Mouse (Mus musculus) frontal cortex, adult 2 months (tissue): ENCODE results near the gene BC003965. TPM values are rescaled to one million over a fixed set of nuclear protein-coding genes. Genes with fewer than 3 reads are reported as not detected.
A peak's percentile ranks its signal among the peaks of the same experiment; 100 is the strongest.

Source experiments
- DNase-seq, 2 experiments: peaks; one replicate each; pipeline ENCODE4 v3.0.0; 2022; ENCODE audit warnings: low spot score in 1 of 2; ENCODE audit errors: extremely low spot score in 1 of 2
- polyA plus RNA-seq: library from polyadenylated mRNA; depleted of rRNA; stranded (reverse); fragments of >200 nt; gene quantifications from 2 replicates; pipeline ENCODE4 v1.2.3, GENCODE M21; 2012; rRNA removed

Gene BC003965
- 21.9 and 23.4 TPM in 2 replicates for polyA plus RNA-seq

- peak; percentile 96 to 100 for DNase-seq
These were observed at the start of gene BC003965 for GRCm38 (mm10) chr17:25184129-25184691. TSS of gene BC003965 (plus strand) at chr17:25184554.

GRCm38 (mm10) chr17:25135622-25136021 is 48.7 kb upstream of the BC003965 start:
- no peak for DNase-seq

GRCm38 (mm10) chr17:25138803-25139202 is 45.6 kb upstream of the BC003965 start:
- no peak for DNase-seq

- DNase-seq, result no peak
These were observed 44.4 kb upstream of the BC003965 start for GRCm38 (mm10) chr17:25139960-25140359.

- DNase-seq, result no peak
These were observed 22.2 kb upstream of the BC003965 start, which contains the start of gene Ccdc154 for GRCm38 (mm10) chr17:25162161-25162560. TSS of gene Ccdc154 (plus strand) at chr17:25162461.

GRCm38 (mm10) chr17:25163387-25163786 is 21.0 kb upstream of the BC003965 start:
- DNase-seq, result no peak

- DNase-seq, result no peak
These were observed 19.6 kb upstream of the BC003965 start for GRCm38 (mm10) chr17:25164770-25165169.

GRCm38 (mm10) chr17:25165970-25166671 is 18.2 kb upstream of the BC003965 start:
- DNase-seq, result no peak

- DNase-seq, result no peak
These were observed 14.6 kb upstream of the BC003965 start for GRCm38 (mm10) chr17:25169706-25170105.

- DNase-seq, result no peak
These were observed 11.8 kb upstream of the BC003965 start for GRCm38 (mm10) chr17:25172558-25172957.

GRCm38 (mm10) chr17:25175411-25175810 is 8.9 kb upstream of the BC003965 start, which contains the start of gene Gm38655:
TSS of gene Gm38655 (minus strand) at chr17:25175471.
- DNase-seq, result no peak

GRCm38 (mm10) chr17:25183232-25183631 is 1.1 kb upstream of the BC003965 start:
- no peak for DNase-seq

GRCm38 (mm10) chr17:25184961-25185360 is 607 bp downstream of the BC003965 start:
- DNase-seq, result no peak

- DNase-seq, result no peak
These were observed 3.4 kb downstream of the BC003965 start for GRCm38 (mm10) chr17:25187784-25188149.

GRCm38 (mm10) chr17:25188150-25189031 is 4.0 kb downstream of the BC003965 start, which contains the start of gene Unkl:
TSS of gene Unkl (plus strand) at chr17:25188397.
- DNase-seq, result peak in 1 of 2 experiments; percentile 67

- DNase-seq, result no peak
These were observed 4.7 kb downstream of the BC003965 start for GRCm38 (mm10) chr17:25189091-25189490.

- DNase-seq, result no peak
These were observed 18.0 kb downstream of the BC003965 start for GRCm38 (mm10) chr17:25202401-25202800.

- DNase-seq, result no peak
These were observed 25.7 kb downstream of the BC003965 start for GRCm38 (mm10) chr17:25210006-25210405.

- no peak for DNase-seq
These were observed 26.5 kb downstream of the BC003965 start for GRCm38 (mm10) chr17:25210680-25211466.

GRCm38 (mm10) chr17:25211705-25212104 is 27.4 kb downstream of the BC003965 start:
- DNase-seq, result peak in 1 of 2 experiments; percentile 45
